Mouse (Mus musculus): ENCODE data around the gene Bpnt1. TPM values are rescaled to one million over a fixed set of nuclear protein-coding genes. Genes with fewer than 3 reads are reported as not detected.

The Bpnt1 gene
- polyA plus RNA-seq, 1 experiment from 2014 or later: 56.4 TPM

- ATAC-seq (ENCODE audit: low FRiP score, low TSS enrichment): peak; percentile 88
Observed at GRCm38 (mm10) chr1:185328721-185329610, 3.0 kb upstream of the Bpnt1 start, which contains the start of gene Iars2. TSS of gene Iars2 (minus strand) at chr1:185329396.

GRCm38 (mm10) chr1:185329851-185330250 lies 2.1 kb upstream of the Bpnt1 start:
- 91% methylated on average over 8 of the region's 8 CpGs for WGBS
- H3K9ac ChIP-seq (replicated peaks; ENCODE audit: low read length): no peak overlapping the region
- no peak overlapping the region for H3K4me3 ChIP-seq (ENCODE audit: low read length)
- H3K27me3 ChIP-seq (ENCODE audit: insufficient read depth, low read length): no peaks in the 10 kb centered on the region
- H3K9me3 ChIP-seq (ENCODE audit: low read length): no peaks in the 10 kb centered on the region
- no peak for ATAC-seq (ENCODE audit: low FRiP score, low TSS enrichment)
- H3K36me3 ChIP-seq (ENCODE audit: insufficient read depth, low read length): peaks cover 13% of the 10 kb centered on the region
- peaks cover 32% of the 10 kb centered on the region; the same call in 1 of the 2 replicates for H3K4me1 ChIP-seq (ENCODE audit: insufficient read depth, low read length)
- H3K4me2 ChIP-seq (replicated peaks; ENCODE audit: low read depth, low read length): peak overlapping the region; percentile 69; the same call in 1 of the 2 replicates
- H3K27ac ChIP-seq (ENCODE audit: low read length): no peak overlapping the region

More at GRCm38 (mm10) chr1:185328721-185329610, 3.0 kb upstream of the Bpnt1 start, which contains the start of gene Iars2:
- peaks cover 18% of the 10 kb centered on the region for H3K36me3 ChIP-seq (ENCODE audit: insufficient read depth, low read length)
- peak within 1 kb of the TSS; percentile 95 for H3K27ac ChIP-seq (ENCODE audit: low read length)
- H3K9ac ChIP-seq (replicated peaks; ENCODE audit: low read length): peak within 1 kb of the TSS; percentile 98
- under 1% methylated on average over 72 of the region's 76 CpGs for WGBS
- peak within 1 kb of the TSS; percentile 69 for H3K4me2 ChIP-seq (replicated peaks; ENCODE audit: low read depth, low read length)
- H3K9me3 ChIP-seq (ENCODE audit: low read length): no peaks in the 10 kb centered on the region
- no peaks in the 10 kb centered on the region for H3K27me3 ChIP-seq (ENCODE audit: insufficient read depth, low read length)
- H3K4me1 ChIP-seq (ENCODE audit: insufficient read depth, low read length): peaks cover 27% of the 10 kb centered on the region; the same call in 1 of the 2 replicates
- H3K4me3 ChIP-seq (ENCODE audit: low read length): peak within 1 kb of the TSS; percentile 97

GRCm38 (mm10) chr1:185331364-185331763 lies 585 bp upstream of the Bpnt1 start:
- H3K4me1 ChIP-seq (ENCODE audit: insufficient read depth, low read length): peaks cover 32% of the 10 kb centered on the region; the same call in 1 of the 2 replicates
- peak overlapping the region; percentile 80 for H3K4me2 ChIP-seq (replicated peaks; ENCODE audit: low read depth, low read length)
- H3K4me3 ChIP-seq (ENCODE audit: low read length): no peak overlapping the region
- 58% methylated on average over 5 of the region's 5 CpGs for WGBS
- no peaks in the 10 kb centered on the region for H3K9me3 ChIP-seq (ENCODE audit: low read length)
- ATAC-seq (ENCODE audit: low FRiP score, low TSS enrichment): no peak
- H3K9ac ChIP-seq (replicated peaks; ENCODE audit: low read length): no peak overlapping the region
- peaks cover 6% of the 10 kb centered on the region; the same call in 1 of the 2 replicates for H3K36me3 ChIP-seq (ENCODE audit: insufficient read depth, low read length)
- no peak overlapping the region for H3K27ac ChIP-seq (ENCODE audit: low read length)
- no peaks in the 10 kb centered on the region for H3K27me3 ChIP-seq (ENCODE audit: insufficient read depth, low read length)

- ATAC-seq (ENCODE audit: low FRiP score, low TSS enrichment): no peak
Observed at GRCm38 (mm10) chr1:185333651-185334050, 1.7 kb downstream of the Bpnt1 start.

GRCm38 (mm10) chr1:185334136-185334535 lies 2.2 kb downstream of the Bpnt1 start:
- no peaks in the 10 kb centered on the region for H3K27me3 ChIP-seq (ENCODE audit: insufficient read depth, low read length)
- WGBS: 85% methylated on average over 4 of the region's 4 CpGs

More at GRCm38 (mm10) chr1:185333651-185334050, 1.7 kb downstream of the Bpnt1 start:
- peaks cover 3% of the 10 kb centered on the region; the same call in 1 of the 2 replicates for H3K36me3 ChIP-seq (ENCODE audit: insufficient read depth, low read length)
- 75% methylated on average over 5 of the region's 5 CpGs for WGBS
- H3K27me3 ChIP-seq (ENCODE audit: insufficient read depth, low read length): no peaks in the 10 kb centered on the region
- no peak overlapping the region for H3K27ac ChIP-seq (ENCODE audit: low read length)
- no peak overlapping the region for H3K9ac ChIP-seq (replicated peaks; ENCODE audit: low read length)
- H3K9me3 ChIP-seq (ENCODE audit: low read length): no peaks in the 10 kb centered on the region
- H3K4me1 ChIP-seq (ENCODE audit: insufficient read depth, low read length): peaks cover 27% of the 10 kb centered on the region; the same call in 1 of the 2 replicates
- no peak overlapping the region for H3K4me2 ChIP-seq (replicated peaks; ENCODE audit: low read depth, low read length)
- H3K4me3 ChIP-seq (ENCODE audit: low read length): no peak overlapping the region

GRCm38 (mm10) chr1:185335231-185335765 lies 3.3 kb downstream of the Bpnt1 start:
- H3K4me1 ChIP-seq (ENCODE audit: insufficient read depth, low read length): peaks cover 21% of the 10 kb centered on the region; the same call in 1 of the 2 replicates
- H3K9me3 ChIP-seq (ENCODE audit: low read length): no peaks in the 10 kb centered on the region
- H3K36me3 ChIP-seq (ENCODE audit: insufficient read depth, low read length): peaks cover 12% of the 10 kb centered on the region
- WGBS: 73% methylated on average over 6 of the region's 6 CpGs
- H3K4me3 ChIP-seq (ENCODE audit: low read length): no peak overlapping the region
- H3K9ac ChIP-seq (replicated peaks; ENCODE audit: low read length): no peak overlapping the region
- H3K27me3 ChIP-seq (ENCODE audit: insufficient read depth, low read length): no peaks in the 10 kb centered on the region
- no peak for ATAC-seq (ENCODE audit: low FRiP score, low TSS enrichment)
- no peak overlapping the region for H3K27ac ChIP-seq (ENCODE audit: low read length)
- no peak overlapping the region for H3K4me2 ChIP-seq (replicated peaks; ENCODE audit: low read depth, low read length)

More at GRCm38 (mm10) chr1:185334136-185334535, 2.2 kb downstream of the Bpnt1 start:
- no peak overlapping the region for H3K4me3 ChIP-seq (ENCODE audit: low read length)
- ATAC-seq (ENCODE audit: low FRiP score, low TSS enrichment): no peak
- no peaks in the 10 kb centered on the region for H3K9me3 ChIP-seq (ENCODE audit: low read length)
- H3K9ac ChIP-seq (replicated peaks; ENCODE audit: low read length): no peak overlapping the region
- no peak overlapping the region for H3K4me2 ChIP-seq (replicated peaks; ENCODE audit: low read depth, low read length)
- H3K4me1 ChIP-seq (ENCODE audit: insufficient read depth, low read length): peaks cover 27% of the 10 kb centered on the region; the same call in 1 of the 2 replicates
- H3K27ac ChIP-seq (ENCODE audit: low read length): no peak overlapping the region
- peaks cover 5% of the 10 kb centered on the region; the same call in 1 of the 2 replicates for H3K36me3 ChIP-seq (ENCODE audit: insufficient read depth, low read length)

- no peak for ATAC-seq (ENCODE audit: low FRiP score, low TSS enrichment)
- no peak overlapping the region for H3K4me2 ChIP-seq (replicated peaks; ENCODE audit: low read depth, low read length)
- WGBS: 57% methylated on average over 3 of the region's 3 CpGs
- no peak overlapping the region for H3K9ac ChIP-seq (replicated peaks; ENCODE audit: low read length)
- no peaks in the 10 kb centered on the region for H3K27me3 ChIP-seq (ENCODE audit: insufficient read depth, low read length)
- H3K4me3 ChIP-seq (ENCODE audit: low read length): no peak overlapping the region
- H3K27ac ChIP-seq (ENCODE audit: low read length): no peak overlapping the region
- H3K9me3 ChIP-seq (ENCODE audit: low read length): no peaks in the 10 kb centered on the region
- peaks cover 21% of the 10 kb centered on the region; the same call in 1 of the 2 replicates for H3K4me1 ChIP-seq (ENCODE audit: insufficient read depth, low read length)
- peaks cover 23% of the 10 kb centered on the region for H3K36me3 ChIP-seq (ENCODE audit: insufficient read depth, low read length)
Observed at GRCm38 (mm10) chr1:185336535-185336934, 4.6 kb downstream of the Bpnt1 start.

- H3K4me2 ChIP-seq (replicated peaks; ENCODE audit: low read depth, low read length): no peak overlapping the region
- peaks cover 60% of the 10 kb centered on the region for H3K36me3 ChIP-seq (ENCODE audit: insufficient read depth, low read length)
- no peaks in the 10 kb centered on the region for H3K4me1 ChIP-seq (ENCODE audit: insufficient read depth, low read length)
- no peaks in the 10 kb centered on the region for H3K27me3 ChIP-seq (ENCODE audit: insufficient read depth, low read length)
- no peak for ATAC-seq (ENCODE audit: low FRiP score, low TSS enrichment)
- H3K4me3 ChIP-seq (ENCODE audit: low read length): no peak overlapping the region
- no peaks in the 10 kb centered on the region for H3K9me3 ChIP-seq (ENCODE audit: low read length)
- 95% methylated on average over 4 of the region's 4 CpGs for WGBS
- H3K9ac ChIP-seq (replicated peaks; ENCODE audit: low read length): no peak overlapping the region
- no peak overlapping the region for H3K27ac ChIP-seq (ENCODE audit: low read length)
Observed at GRCm38 (mm10) chr1:185342441-185342840, 10.5 kb downstream of the Bpnt1 start.

GRCm38 (mm10) chr1:185343422-185343821 lies 11.5 kb downstream of the Bpnt1 start:
- no peak for ATAC-seq (ENCODE audit: low FRiP score, low TSS enrichment)
- WGBS: 85% methylated on average over 8 of the region's 8 CpGs

More at GRCm38 (mm10) chr1:185343422-185343821, 11.5 kb downstream of the Bpnt1 start:
- Histone ChIP-seq H3K4me1 (ENCODE audit: insufficient read depth, low read length) (no peaks in the 10 kb centered on the region), H3K36me3 (ENCODE audit: insufficient read depth, low read length) (peaks cover 67% of the 10 kb centered on the region), H3K27me3 (ENCODE audit: insufficient read depth, low read length) (no peaks in the 10 kb centered on the region), H3K9ac (replicated peaks; ENCODE audit: low read length) (no peak overlapping the region), H3K27ac (ENCODE audit: low read length) (no peak overlapping the region), H3K4me3 (ENCODE audit: low read length) (no peak overlapping the region), H3K4me2 (replicated peaks; ENCODE audit: low read depth, low read length) (no peak overlapping the region), H3K9me3 (ENCODE audit: low read length) (no peaks in the 10 kb centered on the region)
